Mouse (Mus musculus) olfactory bulb, adult 2 months (tissue): ENCODE results near the gene Arl5c. TPM values are rescaled to one million over a fixed set of nuclear protein-coding genes. Genes with fewer than 3 reads are reported as not detected.

Experiments used
- H3K27ac ChIP-seq: fragments of 200-500 bp; 2 replicates; pipeline ENCODE4 v1.5.1; 2012; ENCODE audit warnings: low read depth, low read length; ENCODE audit not compliant: insufficient read depth
- H3K4me1 ChIP-seq: fragments of 200-500 bp; 2 replicates; pipeline ENCODE4 v1.6.1; 2012; ENCODE audit warnings: low read length; ENCODE audit not compliant: control insufficient read depth, insufficient read depth
- H3K4me3 ChIP-seq: fragments of 200-500 bp; 2 replicates; pipeline ENCODE4 v1.5.1; 2012; ENCODE audit warnings: mild to moderate bottlenecking, low read depth, low read length, moderate library complexity; ENCODE audit not compliant: insufficient read depth
- CTCF ChIP-seq: fragments of 200-500 bp; IDR thresholded peaks from 2 replicates; pipeline ENCODE4 v1.5.1; 2012; ENCODE audit warnings: low read depth, mild to moderate bottlenecking, low read length, moderate library complexity; ENCODE audit not compliant: insufficient read depth
- POLR2A ChIP-seq: fragments of 200-500 bp; IDR thresholded peaks from 2 replicates; pipeline ENCODE4 v1.6.1; 2012; ENCODE audit warnings: mild to moderate bottlenecking, low read depth, low read length, moderate library complexity; ENCODE audit not compliant: insufficient read depth
- WGBS: fragments of 180-500 bp; shearing (Covaris S2); methylation state at CpG from one replicate; pipeline ENCODE4 v1.1.7; 2018; 5-methylcytosine and 5-hydroxymethylcytosine counted together
- polyA plus RNA-seq: library from polyadenylated mRNA; stranded (reverse); fragments of >200 nt; gene quantifications from 2 replicates; pipeline ENCODE4 v1.2.4, GENCODE M21; 2012; ENCODE audit warnings: low replicate concordance; ENCODE audit not compliant: missing spikeins, insufficient read depth, insufficient read length

The Arl5c gene
- polyA plus RNA-seq, 1 experiment: not detected

GRCm38 (mm10) chr11:98011716-98012115, 15.7 kb upstream of the Arl5c start:
- H3K27ac ChIP-seq: no peak overlapping the region
- TF ChIP-seq POLR2A: no peak
- TF ChIP-seq CTCF: no peak
- H3K4me3 ChIP-seq: no peak overlapping the region
- H3K4me1 ChIP-seq: peaks cover 16% of the 10 kb centered on the region
- WGBS: 69% methylated on average over 9 of the region's 9 CpGs

GRCm38 (mm10) chr11:98008087-98008486, 12.1 kb upstream of the Arl5c start:
- peaks cover 35% of the 10 kb centered on the region for H3K4me1 ChIP-seq
- WGBS: 51% methylated on average over 11 of the region's 11 CpGs
- TF ChIP-seq POLR2A (no peak), CTCF (no peak)
- H3K27ac ChIP-seq: no peak overlapping the region
- no peak overlapping the region for H3K4me3 ChIP-seq

- Histone ChIP-seq H3K4me1 (peaks cover 43% of the 10 kb centered on the region), H3K27ac (no peak overlapping the region), H3K4me3 (no peak overlapping the region)
- WGBS: 77% methylated on average over 10 of the region's 10 CpGs
- no peak for TF ChIP-seq CTCF
- TF ChIP-seq POLR2A: no peak
Observed at GRCm38 (mm10) chr11:98005686-98006085, 9.7 kb upstream of the Arl5c start.

- Histone ChIP-seq H3K27ac (no peak overlapping the region), H3K4me1 (peaks cover 49% of the 10 kb centered on the region), H3K4me3 (no peak overlapping the region)
- TF ChIP-seq CTCF (no peak), POLR2A (no peak)
- WGBS: 70% methylated on average over 13 of the region's 13 CpGs
Observed at GRCm38 (mm10) chr11:98005076-98005475, 9.1 kb upstream of the Arl5c start.

- H3K27ac ChIP-seq: peak overlapping the region; percentile 50
- peaks cover 57% of the 10 kb centered on the region for H3K4me1 ChIP-seq
- WGBS: 46% methylated on average over 8 of the region's 8 CpGs
- TF ChIP-seq CTCF (no peak), POLR2A (no peak)
- H3K4me3 ChIP-seq: no peak overlapping the region
Observed at GRCm38 (mm10) chr11:98004161-98004560, 8.2 kb upstream of the Arl5c start.

GRCm38 (mm10) chr11:98003171-98003671, 7.2 kb upstream of the Arl5c start:
- H3K4me1 ChIP-seq: peaks cover 63% of the 10 kb centered on the region
- 30% methylated on average over 17 of the region's 17 CpGs for WGBS
- H3K27ac ChIP-seq: peak overlapping the region; percentile 67
- TF ChIP-seq POLR2A (no peak), CTCF (no peak)
- H3K4me3 ChIP-seq: no peak overlapping the region

GRCm38 (mm10) chr11:98002627-98003026, 6.6 kb upstream of the Arl5c start:
- peaks cover 63% of the 10 kb centered on the region for H3K4me1 ChIP-seq
- 21% methylated on average over 12 of the region's 12 CpGs for WGBS
- no peak overlapping the region for H3K4me3 ChIP-seq
- peak overlapping the region; percentile 67; the same call in 1 of the 2 replicates for H3K27ac ChIP-seq
- TF ChIP-seq POLR2A: no peak
- peak; percentile 88 for TF ChIP-seq CTCF

GRCm38 (mm10) chr11:98001986-98002385, 6.0 kb upstream of the Arl5c start:
- Histone ChIP-seq H3K4me3 (no peak overlapping the region), H3K4me1 (peaks cover 63% of the 10 kb centered on the region), H3K27ac (no peak overlapping the region)
- TF ChIP-seq CTCF (no peak), POLR2A (no peak)
- 70% methylated on average over 6 of the region's 6 CpGs for WGBS

- no peak overlapping the region for H3K4me3 ChIP-seq
- H3K4me1 ChIP-seq: peaks cover 63% of the 10 kb centered on the region
- 35% methylated on average over 11 of the region's 11 CpGs for WGBS
- TF ChIP-seq CTCF: no peak
- no peak for TF ChIP-seq POLR2A
- H3K27ac ChIP-seq: no peak overlapping the region
Observed at GRCm38 (mm10) chr11:98001351-98001824, 5.4 kb upstream of the Arl5c start.

- H3K27ac ChIP-seq: no peak overlapping the region; the same call in 1 of the 2 replicates
- no peak overlapping the region for H3K4me3 ChIP-seq
- TF ChIP-seq POLR2A (no peak), CTCF (no peak)
- 34% methylated on average over 7 of the region's 7 CpGs for WGBS
- H3K4me1 ChIP-seq: peaks cover 63% of the 10 kb centered on the region
Observed at GRCm38 (mm10) chr11:98000378-98001140, 4.6 kb upstream of the Arl5c start.
